Mouse (Mus musculus) adrenal gland, postnatal 4 days (tissue): ENCODE results near the gene Gmcl1. TPM values are rescaled to one million over a fixed set of nuclear protein-coding genes. Genes with fewer than 3 reads are reported as not detected.

Experiments used
- DNase-seq, 2 experiments: peaks; one replicate each; pipeline ENCODE4 v3.0.0; 2021 to 2022; ENCODE audit warnings: low spot score in 2 of 2, mixed read lengths in 2 of 2
- total RNA-seq, 2 experiments: library from RNA; stranded (reverse); gene quantifications; 2 replicates each; pipeline ENCODE4 v1.2.3; 2021

Gmcl1 gene
- total RNA-seq, 2 experiments from 2014 or later, result 17.9 to 22.4 TPM

DNA sequence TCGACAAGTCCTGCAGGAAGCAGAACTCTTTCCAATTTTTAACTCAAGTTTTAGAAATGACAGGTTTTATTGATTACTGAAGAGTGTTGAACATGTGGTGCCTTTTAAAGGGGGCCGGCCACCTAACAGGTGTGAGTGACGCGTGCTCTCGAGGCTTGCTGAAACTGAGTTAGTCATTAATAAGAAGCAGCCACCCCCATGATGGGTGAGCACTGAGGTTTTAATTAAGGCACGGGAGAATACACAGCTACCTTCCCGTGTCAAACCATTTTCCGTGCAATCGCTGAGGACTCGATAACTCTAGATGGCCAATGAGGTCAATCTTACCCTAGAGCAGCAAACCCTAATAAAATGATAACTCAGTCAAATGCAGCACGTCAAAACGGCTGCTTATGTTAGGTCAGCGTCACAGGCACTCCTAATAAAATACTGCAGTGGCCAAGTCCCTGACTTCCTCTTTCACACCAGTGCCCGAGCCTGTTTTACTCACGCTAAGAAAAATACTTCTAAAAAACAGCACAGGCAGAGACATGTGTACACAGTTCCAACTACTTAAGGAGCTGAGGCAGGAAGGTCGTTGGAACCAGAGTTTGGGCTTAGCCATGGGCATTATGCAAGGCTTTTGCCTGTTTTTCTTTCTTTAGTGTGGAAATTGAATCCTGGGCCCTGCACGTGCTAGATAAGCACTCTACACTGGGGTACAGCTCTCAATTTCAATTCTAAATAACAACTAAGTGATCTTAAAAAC is 67.4 kb downstream of the Gmcl1 start:
- DNase-seq, result no peak

GRCm38 (mm10) chr6:86665076-86665475 is 68.1 kb downstream of the Gmcl1 start:
- DNase-seq, result no peak

GRCm38 (mm10) chr6:86660161-86660877 is 72.9 kb downstream of the Gmcl1 start:
- DNase-seq, result no peak

DNA sequence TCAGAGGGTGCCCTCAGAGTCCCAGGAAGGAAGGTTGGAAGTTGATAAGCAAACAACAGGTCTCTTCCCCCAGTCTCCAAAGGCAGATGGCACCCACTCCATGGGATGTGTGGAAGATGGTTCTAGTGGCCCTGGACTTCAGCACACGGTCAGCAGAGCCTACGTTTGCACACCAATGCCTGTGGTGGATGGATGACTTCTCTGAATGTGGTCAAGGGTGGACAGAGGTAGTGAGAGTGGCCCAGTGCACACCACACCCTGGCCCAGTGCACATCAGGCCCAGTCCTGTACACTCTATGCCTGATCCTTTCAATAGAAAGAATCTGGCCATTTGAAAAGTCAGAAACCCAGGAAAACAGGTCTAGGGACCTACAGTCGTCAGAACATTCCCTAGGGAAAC is 74.7 kb downstream of the Gmcl1 start:
- DNase-seq, result no peak

- DNase-seq, result no peak
Measured at GRCm38 (mm10) chr6:86654270-86654916, 78.8 kb downstream of the Gmcl1 start.

- no peak for DNase-seq
Measured at GRCm38 (mm10) chr6:86653026-86653425, 80.2 kb downstream of the Gmcl1 start.

DNA sequence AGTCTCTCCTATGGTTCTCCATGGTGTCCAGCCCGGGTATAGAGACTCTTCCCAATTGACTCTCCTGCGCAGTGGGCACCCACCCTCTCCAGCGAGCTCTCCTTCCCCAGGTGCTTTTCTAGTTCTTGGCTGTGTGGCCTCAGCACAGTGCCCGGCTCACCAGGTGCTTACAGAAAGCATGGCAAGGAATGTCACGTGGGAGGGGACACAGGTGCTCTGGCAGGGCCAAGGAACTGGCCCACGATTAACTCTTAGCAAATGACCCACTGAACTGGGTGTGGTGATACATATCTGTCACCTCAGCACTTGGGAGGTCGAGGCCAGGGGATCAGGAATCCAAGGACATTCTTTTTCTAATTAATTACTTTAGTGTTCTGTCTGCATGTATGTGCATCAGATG is 87.0 kb downstream of the Gmcl1 start:
- no peak for DNase-seq

DNA sequence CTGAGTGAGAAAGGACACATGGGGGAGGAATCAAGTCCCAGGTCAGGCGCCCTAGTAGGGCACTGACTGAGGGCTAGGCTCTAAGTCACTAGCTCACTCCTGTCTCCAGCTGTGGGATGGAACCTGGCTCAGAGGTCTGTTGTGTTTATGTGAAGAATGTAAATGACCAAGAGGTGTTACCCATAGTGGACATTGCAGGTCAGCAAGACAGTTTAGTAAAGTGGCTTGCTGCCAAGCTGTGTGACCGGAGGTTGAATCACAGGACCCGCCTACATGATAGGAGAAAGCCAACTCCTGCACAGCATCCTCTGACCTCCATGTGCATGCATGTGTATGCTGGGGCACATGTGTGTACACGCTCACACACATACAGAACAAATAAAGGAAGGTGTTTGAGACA is 87.6 kb downstream of the Gmcl1 start:
- DNase-seq, result no peak

GRCm38 (mm10) chr6:86644775-86645400 is 88.3 kb downstream of the Gmcl1 start:
- DNase-seq, result no peak

Other genes with a start within 250 kb of the Gmcl1 start
- 100 to 1,000 TPM; 273 to 288 TPM for gene Pcbp1, start 207.1 kb downstream of the Gmcl1 start, total RNA-seq
- gene Asprv1, start 105.2 kb downstream of the Gmcl1 start, total RNA-seq, result 1 to 10 TPM in 1 of 2 experiments, under 1 TPM in 1; 0.99 to 1.1 TPM
- 10 to 100 TPM; 12.8 to 14.2 TPM for gene Mxd1, start 64.2 kb downstream of the Gmcl1 start, total RNA-seq
- gene Snrnp27, start 48.9 kb downstream of the Gmcl1 start, total RNA-seq, result 10 to 100 TPM; 65.1 to 71.2 TPM
- 10 to 100 TPM; 48.3 to 62.2 TPM for gene Anxa4, start 60.2 kb upstream of the Gmcl1 start, total RNA-seq
- 10 to 100 TPM; 85.6 to 87.7 TPM for gene Aak1, start 116.1 kb upstream of the Gmcl1 start, total RNA-seq